Mouse (Mus musculus) lung, adult 2 months (tissue): Measurements from ENCODE around the gene Rpn1.

Experiments used
- CTCF ChIP-seq: fragments of 200-500 bp; IDR thresholded peaks from 2 replicates; pipeline ENCODE4 v1.5.1; 2011; ENCODE audit warnings: mild to moderate bottlenecking, low read length, control low read depth; ENCODE audit not compliant: insufficient read depth
- POLR2A ChIP-seq: fragments of 200-500 bp; IDR thresholded peaks from 2 replicates; pipeline ENCODE4 v1.6.1; 2011; ENCODE audit warnings: low read depth, mild to moderate bottlenecking, control low read depth, low read length, borderline replicate concordance; ENCODE audit errors: extremely low read depth

GRCm38 (mm10) chr6:88088971-88089370, 4.7 kb downstream of the Rpn1 start:
- TF ChIP-seq CTCF: no peak
- TF ChIP-seq POLR2A: no peak
